Mouse (Mus musculus) MEL (cell line): Measurements from ENCODE around the gene Rapgef1. TPM values are rescaled to one million over a fixed set of nuclear protein-coding genes. Genes with fewer than 3 reads are reported as not detected.

Source experiments
- DNase-seq: peaks from one replicate; pipeline ENCODE4 v3.0.0; 2011; ENCODE audit warnings: low read depth, low spot score
- H3K27ac ChIP-seq: 2 replicates; pipeline ENCODE4 v1.5.1; 2012; ENCODE audit warnings: low read depth, mild to moderate bottlenecking, control low read depth, low read length, moderate library complexity; ENCODE audit not compliant: control insufficient read depth
- H3K27me3 ChIP-seq, 2 experiments: fragments of 150-350 bp in 1 of 2; sonication (generic) in 1 of 2; 2 replicates each; pipeline ENCODE4 v1.6.1; 2012; ENCODE audit warnings: low read length in 2 of 2, mild to moderate bottlenecking in 2 of 2, improper control_type of control experiment in 1 of 2, moderate library complexity in 1 of 2; ENCODE audit not compliant: insufficient read depth in 2 of 2, control insufficient read depth in 1 of 2
- H3K36me3 ChIP-seq, 2 experiments: 2 replicates each; pipeline ENCODE4 v1.6.1; 2012 to 2014; ENCODE audit warnings: low read length in 2 of 2, improper control_type of control experiment in 1 of 2, inconsistent platforms in 1 of 2, mild to moderate bottlenecking in 1 of 2; ENCODE audit not compliant: insufficient read depth in 2 of 2, control insufficient read depth in 1 of 2
- H3K4me1 ChIP-seq, 2 experiments: fragments of 150-350 bp in 1 of 2; sonication (generic) in 1 of 2; 2 replicates each; pipeline ENCODE4 v1.6.1; 2012; ENCODE audit warnings: low read length in 2 of 2, improper control_type of control experiment in 1 of 2, mild to moderate bottlenecking in 1 of 2; ENCODE audit not compliant: insufficient read depth in 2 of 2, control insufficient read depth in 1 of 2
- H3K4me3 ChIP-seq, 2 experiments: fragments of 150-350 bp in 1 of 2; sonication (generic) in 1 of 2; 2 replicates each; pipeline ENCODE4 v1.5.1; 2012; ENCODE audit warnings: low read depth in 2 of 2, low read length in 2 of 2, mild to moderate bottlenecking in 2 of 2, moderate library complexity in 2 of 2, control low read depth in 1 of 2, improper control_type of control experiment in 1 of 2; ENCODE audit not compliant: control insufficient read depth in 1 of 2, insufficient read depth in 1 of 2
- H3K79me2 ChIP-seq: 2 replicates; pipeline ENCODE4 v1.6.1; 2012; ENCODE audit warnings: mild to moderate bottlenecking, low read length, moderate library complexity; ENCODE audit not compliant: control insufficient read depth, poor library complexity, insufficient read depth
- H3K9ac ChIP-seq: 2 replicates; pipeline ENCODE4 v1.6.1; 2012; ENCODE audit warnings: low read depth, mild to moderate bottlenecking, control low read depth, low read length, moderate library complexity; ENCODE audit not compliant: control insufficient read depth, poor library complexity, severe bottlenecking
- H3K9me3 ChIP-seq: fragments of 150-350 bp; sonication (generic); replicated peaks from 2 replicates; pipeline ENCODE4 v1.6.1; 2012; ENCODE audit warnings: mild to moderate bottlenecking, low read length, improper control_type of control experiment, moderate library complexity; ENCODE audit not compliant: insufficient read depth
- CHD1 ChIP-seq: IDR thresholded peaks from 2 replicates; pipeline ENCODE4 v1.6.1; 2012; ENCODE audit warnings: low read depth, mild to moderate bottlenecking, inconsistent platforms, low read length, improper control_type of control experiment
- CTCF ChIP-seq, 3 experiments: IDR thresholded peaks in 2 of 3; conservative IDR thresholded peaks in 1 of 3; 2 replicates each; pipeline ENCODE4 v1.5.1; 2011 to 2012; ENCODE audit warnings: low read length in 3 of 3, low read depth in 2 of 3, mild to moderate bottlenecking in 2 of 3, improper control_type of control experiment in 1 of 3, inconsistent platforms in 1 of 3, mixed read lengths in 1 of 3, moderate library complexity in 1 of 3; ENCODE audit not compliant: control insufficient read depth in 1 of 3, insufficient read depth in 1 of 3, poor library complexity in 1 of 3, severe bottlenecking in 1 of 3
- E2F4 ChIP-seq: IDR thresholded peaks from 2 replicates; pipeline ENCODE4 v1.6.1; 2011; ENCODE audit warnings: low read depth, low read length, improper control_type of control experiment, borderline replicate concordance
- EP300 ChIP-seq, 2 experiments: IDR thresholded peaks; 2 replicates each; pipeline ENCODE4 v1.6.1; 2011; ENCODE audit warnings: improper control_type of control experiment in 2 of 2, low read length in 2 of 2, low read depth in 1 of 2, mild to moderate bottlenecking in 1 of 2
- HCFC1 ChIP-seq: IDR thresholded peaks from 2 replicates; pipeline ENCODE4 v1.6.1; 2012; ENCODE audit warnings: low read depth, mild to moderate bottlenecking, inconsistent platforms, low read length, improper control_type of control experiment, moderate library complexity
- JUND ChIP-seq: IDR thresholded peaks from 2 replicates; pipeline ENCODE4 v1.6.1; 2011; ENCODE audit warnings: low read depth, mild to moderate bottlenecking, improper control_type of control experiment, low read length
- KAT2A ChIP-seq: conservative IDR thresholded peaks from 2 replicates; pipeline ENCODE4 v1.6.1; 2012; ENCODE audit warnings: low read depth, low read length, improper control_type of control experiment, inconsistent platforms
- MAFK ChIP-seq: IDR thresholded peaks from 2 replicates; pipeline ENCODE4 v1.6.1; 2011; ENCODE audit warnings: low read depth, mild to moderate bottlenecking, low read length, improper control_type of control experiment, borderline replicate concordance
- MAX ChIP-seq: IDR thresholded peaks from 2 replicates; pipeline ENCODE4 v1.6.1; 2011; ENCODE audit warnings: low read length, improper control_type of control experiment
- MXI1 ChIP-seq: IDR thresholded peaks from 2 replicates; pipeline ENCODE4 v1.6.1; 2011; ENCODE audit warnings: mild to moderate bottlenecking, low read depth, low read length, improper control_type of control experiment
- MYB ChIP-seq: IDR thresholded peaks from 2 replicates; pipeline ENCODE4 v1.6.1; 2011; ENCODE audit warnings: mild to moderate bottlenecking, low read depth, low read length, improper control_type of control experiment
- NELFE ChIP-seq: IDR thresholded peaks from 2 replicates; pipeline ENCODE4 v1.6.1; 2011; ENCODE audit warnings: low read depth, low read length, improper control_type of control experiment
- NRF1 ChIP-seq: IDR thresholded peaks from 2 replicates; pipeline ENCODE4 v1.6.1; 2014; ENCODE audit warnings: low read depth, mild to moderate bottlenecking, inconsistent platforms, low read length, improper control_type of control experiment, moderate library complexity; ENCODE audit not compliant: poor library complexity, insufficient read depth, severe bottlenecking
- POLR2AphosphoS5 ChIP-seq: IDR thresholded peaks from 2 replicates; pipeline ENCODE4 v1.6.1; 2012; ENCODE audit warnings: low read depth, borderline replicate concordance, mild to moderate bottlenecking, inconsistent platforms, low read length, moderate library complexity, mixed read lengths
- RAD21 ChIP-seq: IDR thresholded peaks from 2 replicates; pipeline ENCODE4 v1.6.1; 2011; ENCODE audit warnings: mild to moderate bottlenecking, low read depth, low read length, improper control_type of control experiment
- RCOR1 ChIP-seq: IDR thresholded peaks from 2 replicates; pipeline ENCODE4 v1.6.1; 2012; ENCODE audit warnings: low read depth, mild to moderate bottlenecking, inconsistent platforms, low read length, improper control_type of control experiment
- SMC3 ChIP-seq: IDR thresholded peaks from 2 replicates; pipeline ENCODE4 v1.6.1; 2011; ENCODE audit warnings: low read depth, low read length, improper control_type of control experiment
- TCF12 ChIP-seq: IDR thresholded peaks from 2 replicates; pipeline ENCODE4 v1.6.1; 2014; ENCODE audit warnings: low read depth, mild to moderate bottlenecking, inconsistent platforms, low read length, improper control_type of control experiment, moderate library complexity
- USF1 ChIP-seq: IDR thresholded peaks from 2 replicates; pipeline ENCODE4 v1.6.1; 2014; ENCODE audit warnings: low read depth, mild to moderate bottlenecking, inconsistent platforms, low read length, improper control_type of control experiment, moderate library complexity
- USF2 ChIP-seq, 2 experiments: IDR thresholded peaks; 2 replicates each; pipeline ENCODE4 v1.6.1; 2011 to 2012; ENCODE audit warnings: improper control_type of control experiment in 2 of 2, low read length in 2 of 2, borderline replicate concordance in 1 of 2, inconsistent platforms in 1 of 2, low read depth in 1 of 2, mild to moderate bottlenecking in 1 of 2; ENCODE audit not compliant: insufficient read depth in 1 of 2
- ZC3H11A ChIP-seq: IDR thresholded peaks from 2 replicates; pipeline ENCODE4 v1.6.1; 2012; ENCODE audit warnings: low read depth, mild to moderate bottlenecking, inconsistent platforms, low read length, improper control_type of control experiment
- ZKSCAN1 ChIP-seq: IDR thresholded peaks from 2 replicates; pipeline ENCODE4 v1.6.1; 2012; ENCODE audit warnings: low read depth, mild to moderate bottlenecking, inconsistent platforms, low read length, improper control_type of control experiment, moderate library complexity
- polyA plus RNA-seq, 2 experiments: library from polyadenylated mRNA; stranded (reverse) in 1 of 2; unstranded in 1 of 2; fragments of >175 nt in 1 of 2; fragments of >200 nt in 1 of 2; gene quantifications; 2 replicates each; pipeline versions ENCODE4 v1.2.1 to v1.2.4; 2012; ENCODE audit warnings: low replicate concordance in 2 of 2, low read depth in 1 of 2; ENCODE audit not compliant: insufficient read length in 2 of 2, insufficient read depth in 1 of 2, missing spikeins in 1 of 2
- total RNA-seq: library from RNA; depleted of rRNA; stranded (reverse); fragments of 300-350 nt; gene quantifications from 2 replicates; pipeline ENCODE4 v1.2.3, GENCODE M21; 2012

The Rapgef1 gene
- total and polyA plus RNA-seq, 3 experiments, result 57.2 to 88.3 (median 77.0) TPM

GRCm38 (mm10) chr2:29603930-29604329, 15.6 kb upstream of the Rapgef1 start:
- no peak overlapping the region for H3K27ac ChIP-seq
- peak; percentile 39; the same call in 1 of the 2 replicates for TF ChIP-seq ZC3H11A
- no peak for TF ChIP-seq RCOR1
- TF ChIP-seq SMC3, result peak; percentile 60
- TF ChIP-seq KAT2A, result no peak
- no peak for TF ChIP-seq MAFK
- TF ChIP-seq CTCF (IDR thresholded peaks at IDR 0.05 in 2 of 3, conservative IDR thresholded peaks at IDR 0.05 in 1 of 3; ENCODE audit: control insufficient read depth in 1 of 3, insufficient read depth in 1 of 3, low read depth in 2 of 3, low read length in 3 of 3, poor library complexity in 1 of 3, severe bottlenecking in 1 of 3), result peak; percentile 83 to 95 (median 84)
- TF ChIP-seq RAD21, result peak; percentile 77
- no peak for TF ChIP-seq CHD1
- TF ChIP-seq MXI1, result no peak
- TF ChIP-seq, all 39 proteins: peak for 4
- Histone ChIP-seq H3K79me2 (no peaks in the 10 kb centered on the region), H3K36me3 (no peaks in the 10 kb centered on the region), H3K4me3 (no peak overlapping the region), H3K9me3 (no peaks in the 10 kb centered on the region), H3K27me3 (peaks cover 0 to 4% of the 10 kb centered on the region in 2 experiments; a peak in 1 of 4 replicates), H3K4me1 (0 out of 4 replicates have a peak, but pooled peaks cover 0 to 2% of the 10 kb centered on the region in 2 experiments), H3K9ac (no peak overlapping the region)
- DNase-seq, result peak; percentile 53

DNA sequence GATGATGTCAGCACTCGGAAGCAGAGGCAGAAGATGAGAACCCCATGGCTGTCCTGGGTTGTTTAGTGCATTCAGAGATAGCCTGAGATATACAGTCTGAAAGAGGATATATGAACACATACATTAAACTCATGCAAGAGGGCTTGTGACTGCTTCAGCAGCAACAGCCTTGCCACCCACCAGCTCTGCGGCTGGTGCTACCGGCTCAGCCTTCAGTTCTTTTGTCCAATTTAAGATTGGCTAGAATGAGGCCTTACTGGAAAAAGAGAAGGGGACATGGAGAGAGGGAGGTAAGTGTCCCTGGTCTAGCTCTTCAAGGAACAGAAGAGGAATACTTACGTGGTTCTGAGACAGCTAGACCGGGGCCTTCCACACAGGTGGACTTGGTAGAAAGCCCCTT, 13.9 kb upstream of the Rapgef1 start:
- no peaks in the 10 kb centered on the region for H3K9me3 ChIP-seq
- peaks cover 0 to 4% of the 10 kb centered on the region in 2 experiments; a peak in 1 of 4 replicates for H3K27me3 ChIP-seq
- no peak for TF ChIP-seq KAT2A
- no peak for TF ChIP-seq NELFE
- TF ChIP-seq ZKSCAN1, result no peak
- TF ChIP-seq MYB, result no peak
- no peak for TF ChIP-seq TCF12
- no peak for TF ChIP-seq USF2 (IDR thresholded peaks at IDR 0.05; ENCODE audit: borderline replicate concordance in 1 of 2, insufficient read depth in 1 of 2, low read depth in 1 of 2, low read length in 2 of 2)
- no peak for TF ChIP-seq RCOR1
- TF ChIP-seq USF1, result no peak
- no peak for TF ChIP-seq RAD21
- TF ChIP-seq NRF1, result no peak
- TF ChIP-seq E2F4, result no peak
- TF ChIP-seq POLR2AphosphoS5, result no peak
- no peak for TF ChIP-seq HCFC1
- TF ChIP-seq EP300 (IDR thresholded peaks at IDR 0.05; ENCODE audit: low read depth in 1 of 2, low read length in 2 of 2), result no peak
- no peak for TF ChIP-seq JUND
- TF ChIP-seq MAX, result no peak
- no peak for TF ChIP-seq CTCF (IDR thresholded peaks at IDR 0.05 in 2 of 3, conservative IDR thresholded peaks at IDR 0.05 in 1 of 3; ENCODE audit: control insufficient read depth in 1 of 3, insufficient read depth in 1 of 3, low read depth in 2 of 3, low read length in 3 of 3, poor library complexity in 1 of 3, severe bottlenecking in 1 of 3)
- TF ChIP-seq, all 39 proteins: peak for 0

More for the DNA sequence above, 13.9 kb upstream of the Rapgef1 start:
- Histone ChIP-seq H3K4me1 (0 out of 4 replicates have a peak, but pooled peaks cover 0 to 2% of the 10 kb centered on the region in 2 experiments), H3K27ac (no peak overlapping the region), H3K79me2 (no peaks in the 10 kb centered on the region), H3K4me3 (no peak overlapping the region), H3K36me3 (no peaks in the 10 kb centered on the region), H3K9ac (no peak overlapping the region)
- no peak for DNase-seq
